Mouse (Mus musculus) liver, postnatal 0 days (tissue): ENCODE measurements at regions not wholly inside any gene's neighbourhood (a gene's known extent, or its start where the extent isn't known, plus 50 kb on each side); places are given as distances from the start of the nearest gene placed in this dataset.

Experiments used
- CTCF ChIP-seq: sonication (generic); IDR thresholded peaks from 2 replicates; pipeline ENCODE4 v1.5.1; 2016; ENCODE audit warnings: antibody characterized with exemption, low read depth
- EP300 ChIP-seq: IDR thresholded peaks from 2 replicates; pipeline ENCODE4 v1.6.1; 2016; ENCODE audit warnings: antibody characterized with exemption, low read depth, mild to moderate bottlenecking

GRCm38 (mm10) chr5:17276782-17277578 is 96.0 kb upstream of the Speer4f2 start:
- TF ChIP-seq EP300 (no peak), CTCF (no peak)
